Mouse (Mus musculus): ENCODE data around the gene Me1.

DNA sequence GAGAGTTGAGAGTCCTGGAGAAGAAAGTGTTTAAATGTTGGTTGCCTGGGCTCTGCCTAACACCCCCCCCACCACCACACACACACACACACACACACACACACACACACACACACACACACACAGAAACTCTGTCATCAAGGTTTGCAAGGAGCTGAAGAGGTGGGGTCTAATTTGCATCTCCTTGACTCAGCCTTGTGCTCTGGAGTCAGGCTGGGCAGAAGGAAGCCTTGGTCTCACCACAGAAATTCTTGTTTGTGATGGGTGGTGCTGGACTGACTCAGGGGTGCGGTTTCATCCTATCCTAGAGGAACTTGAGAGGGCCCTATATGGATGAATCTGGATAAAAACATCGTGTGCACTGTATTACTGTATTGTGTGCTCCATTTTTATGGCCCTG lies 25.0 kb upstream of the Me1 start:
- TF ChIP-seq CTCF (IDR thresholded peaks at IDR 0.05; ENCODE audit: low read depth) (no peak), EP300 (IDR thresholded peaks at IDR 0.05; ENCODE audit: low read depth) (no peak)

Measured in liver, postnatal 0 days (tissue).